Mouse (Mus musculus): ENCODE results near the gene Timm9.

DNA sequence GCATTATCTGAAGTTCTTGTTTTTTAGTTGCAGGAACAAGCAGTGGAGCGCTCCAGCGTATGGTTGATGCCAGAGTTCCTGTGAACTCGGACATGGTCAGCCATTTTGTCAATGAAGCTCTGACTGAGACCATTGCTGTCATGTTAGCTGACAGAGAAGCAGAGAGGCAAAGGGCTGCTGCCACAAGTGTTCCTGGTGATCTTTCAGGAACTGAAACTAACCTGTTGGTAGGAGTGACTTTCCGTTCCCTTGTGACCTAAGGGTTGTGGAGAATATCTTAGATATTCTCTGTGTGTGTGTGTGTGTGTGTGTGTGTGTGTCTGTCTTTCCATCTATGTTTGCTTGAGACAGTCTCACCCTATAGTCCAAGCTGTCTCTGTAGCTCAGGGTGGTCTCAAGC, 47.9 kb upstream of the Timm9 start:
- no peak for TF ChIP-seq CTCF (IDR thresholded peaks at IDR 0.05; ENCODE audit: extremely low read depth, insufficient read depth, insufficient read length, insufficient replicate concordance)
- no peak for TF ChIP-seq POLR2A (IDR thresholded peaks at IDR 0.05; ENCODE audit: low read depth, low read length)
